8 mouse cellular contexts compared by ENCODE assay signal in genomic region chr6:30675281-30675771, GRCm38 (mm10). TPM values are rescaled to one million over a fixed set of nuclear protein-coding genes. Genes with fewer than 3 reads are reported as not detected.
DNase-seq lines count a peak whose midpoint lies in the region; ATAC-seq lines count a peak whose summit lies in the region.

No protein-coding gene starts in this region.

- 0 out of 2 replicates have a peak overlapping the region, but pooled peaks have one; percentile 15 for H3K4me3 ChIP-seq in forebrain, embryonic 15.5 days
- H3K4me3 ChIP-seq in hindbrain, embryonic 14.5 days (replicated peaks; ENCODE audit: low read length), result no peak overlapping the region
- H3K4me3 ChIP-seq in midbrain, embryonic 12.5 days, result no peak overlapping the region; the same call in 1 of the 2 replicates

- no peaks in the 10 kb centered on the region for H3K9me3 ChIP-seq in forebrain, embryonic 15.5 days
- H3K9me3 ChIP-seq in hindbrain, embryonic 14.5 days (ENCODE audit: control insufficient read depth, low read length), result no peaks in the 10 kb centered on the region
- H3K9me3 ChIP-seq in midbrain, embryonic 12.5 days, result no peaks in the 10 kb centered on the region

- peaks cover 46% of the 10 kb centered on the region for H3K4me1 ChIP-seq in forebrain, embryonic 15.5 days
- H3K4me1 ChIP-seq in hindbrain, embryonic 14.5 days (replicated peaks; ENCODE audit: control insufficient read depth, insufficient read depth, low read length), result peaks cover 57% of the 10 kb centered on the region
- peaks cover 56% of the 10 kb centered on the region for H3K4me1 ChIP-seq in midbrain, embryonic 12.5 days

- no peaks in the 10 kb centered on the region for H3K27me3 ChIP-seq in forebrain, embryonic 15.5 days
- H3K27me3 ChIP-seq in hindbrain, embryonic 14.5 days (ENCODE audit: control insufficient read depth, insufficient read depth, low read length), result no peaks in the 10 kb centered on the region
- H3K27me3 ChIP-seq in midbrain, embryonic 12.5 days, result 0 out of 2 replicates have a peak, but pooled peaks cover 3% of the 10 kb centered on the region

- H3K9ac ChIP-seq in forebrain, embryonic 15.5 days (replicated peaks), result peak overlapping the region; percentile 51
- peak overlapping the region; percentile 60 for H3K9ac ChIP-seq in hindbrain, embryonic 14.5 days
- peak overlapping the region; percentile 43 for H3K9ac ChIP-seq in midbrain, embryonic 12.5 days (replicated peaks)

- peak; percentile 73 for ATAC-seq in forebrain, embryonic 15.5 days (replicated peaks)
- ATAC-seq in hindbrain, embryonic 14.5 days (ENCODE audit: low FRiP score), result peak; percentile 55
- peak; percentile 75; the same call in 1 of the 2 replicates for ATAC-seq in midbrain, embryonic 12.5 days (ENCODE audit: low FRiP score, low read depth)

- WGBS in forebrain, embryonic 15.5 days, result 3% methylated on average over 11 of the region's 11 CpGs
- WGBS in hindbrain, embryonic 14.5 days, result 9% methylated on average over 11 of the region's 11 CpGs
- WGBS in midbrain, embryonic 12.5 days, result 9% methylated on average over 11 of the region's 11 CpGs

- peak overlapping the region; percentile 45 for H3K4me2 ChIP-seq in forebrain, embryonic 15.5 days (replicated peaks)
- H3K4me2 ChIP-seq in hindbrain, embryonic 14.5 days (replicated peaks), result peak overlapping the region; percentile 40
- peak overlapping the region; percentile 39 for H3K4me2 ChIP-seq in midbrain, embryonic 12.5 days (replicated peaks)

- DNase-seq in heart, adult 18-20 months, result peak; percentile 21 to 42
- no peak for DNase-seq in heart, adult 8-10 months (ENCODE audit: low spot score)
- peak; percentile 18 to 53 for DNase-seq in adrenal gland, postnatal 36 days
- no peak for DNase-seq in hindbrain, embryonic 14.5 days (ENCODE audit: low spot score)
- no peak for DNase-seq in thymus, postnatal 4 days
- no peak for DNase-seq in c-Kit-positive CD71-positive TER-119-positive erythroid progenitor cells, embryonic 14.5 days (ENCODE audit: low spot score)

- H3K27ac ChIP-seq in forebrain, embryonic 15.5 days (replicated peaks), result peak overlapping the region; percentile 92
- peak overlapping the region; percentile 96 for H3K27ac ChIP-seq in hindbrain, embryonic 14.5 days
- peak overlapping the region; percentile 88 for H3K27ac ChIP-seq in midbrain, embryonic 12.5 days (replicated peaks)

- no peaks in the 10 kb centered on the region for H3K36me3 ChIP-seq in forebrain, embryonic 15.5 days
- H3K36me3 ChIP-seq in hindbrain, embryonic 14.5 days (replicated peaks; ENCODE audit: control insufficient read depth, insufficient read depth), result no peaks in the 10 kb centered on the region
- no peaks in the 10 kb centered on the region for H3K36me3 ChIP-seq in midbrain, embryonic 12.5 days

RNA-seq across cellular contexts. Expression of gene Cep41, which starts 18.2 kb away (rescaled TPM):
- total RNA-seq in heart, adult 18-20 months (2021), result 1 to 10 TPM; 1.3 to 1.5 TPM
- total RNA-seq in heart, adult 8-10 months (2022), result 1 to 10 TPM; 1.5 to 3.4 (median 2.1) TPM
- 1 to 10 TPM; 6.1 to 9.6 TPM for total RNA-seq in adrenal gland, postnatal 36 days (2021)
- 14.9 and 17.3 TPM in 2 replicates for polyA plus RNA-seq in forebrain, embryonic 15.5 days (2015; fragmentation: Nextera tagmentation; extraction: Ambion mirVana)
- 12.2 and 13.7 TPM in 2 replicates for polyA plus RNA-seq in hindbrain, embryonic 14.5 days (2014; fragmentation: Nextera tagmentation; extraction: Ambion mirVana)
- 20.1 and 20.7 TPM in 2 replicates for polyA plus RNA-seq in midbrain, embryonic 12.5 days (2016; fragmentation: Nextera tagmentation; extraction: Ambion mirVana)

RNA-seq across cellular contexts. Expression of gene Cpa1, which starts 36.3 kb away (rescaled TPM):
- not detected for total RNA-seq in heart, adult 18-20 months (2021)
- under 1 TPM in 2 of 4 experiments, not detected in 2; 0.19 to 0.20 TPM for total RNA-seq in heart, adult 8-10 months (2022)
- total RNA-seq in adrenal gland, postnatal 36 days (2021), result not detected
- polyA plus RNA-seq in forebrain, embryonic 15.5 days (2015; fragmentation: Nextera tagmentation; extraction: Ambion mirVana), result 0.48 and 0.61 TPM in 2 replicates
- polyA plus RNA-seq in hindbrain, embryonic 14.5 days (2014; fragmentation: Nextera tagmentation; extraction: Ambion mirVana), result 0.78 and 0.96 TPM in 2 replicates
- 0.42 TPM in 1 of 2 replicates, not detected in the other for polyA plus RNA-seq in midbrain, embryonic 12.5 days (2016; fragmentation: Nextera tagmentation; extraction: Ambion mirVana)

RNA-seq across cellular contexts. Expression of gene Mest, which starts 48.0 kb away (rescaled TPM):
- total RNA-seq in heart, adult 18-20 months (2021), result 1 to 10 TPM; 5.4 to 6.8 TPM
- 1 to 10 TPM; 3.2 to 9.2 (median 7.6) TPM for total RNA-seq in heart, adult 8-10 months (2022)
- 10 to 100 TPM; 54.1 to 68.9 TPM for total RNA-seq in adrenal gland, postnatal 36 days (2021)
- polyA plus RNA-seq in forebrain, embryonic 15.5 days (2015; fragmentation: Nextera tagmentation; extraction: Ambion mirVana), result 313 and 315 TPM in 2 replicates
- 346 and 418 TPM in 2 replicates for polyA plus RNA-seq in hindbrain, embryonic 14.5 days (2014; fragmentation: Nextera tagmentation; extraction: Ambion mirVana)
- polyA plus RNA-seq in midbrain, embryonic 12.5 days (2016; fragmentation: Nextera tagmentation; extraction: Ambion mirVana), result 584 and 614 TPM in 2 replicates

Comparison
In these comparisons a context has a peak if more than half of its experiments do, and no peak if none do; other contexts are left out.
1. DNase-seq: peak in heart, adult 18-20 months (2 of 2) and adrenal gland, postnatal 36 days (2 of 2); none in heart, adult 8-10 months (single experiment), hindbrain, embryonic 14.5 days (single experiment), thymus, postnatal 4 days (single experiment) and c-Kit-positive CD71-positive TER-119-positive erythroid progenitor cells, embryonic 14.5 days (single experiment).
2. RNA of gene Mest, which starts 48.0 kb away (total RNA-seq): 54.1 to 68.9 TPM in adrenal gland, postnatal 36 days; 3.2 to 9.2 TPM in heart, adult 8-10 months and 5.4 to 6.8 TPM in heart, adult 18-20 months; every median in the first group is over 4 times any median in the second.
3. Peak in every context shown above with its lines, with median percentiles within 50 percentile points of each other: ATAC-seq, H3K27ac ChIP-seq, H3K4me2 ChIP-seq and H3K9ac ChIP-seq.